Mouse (Mus musculus): ENCODE measurements around the gene Fbxo34. TPM values are rescaled to one million over a fixed set of nuclear protein-coding genes. Genes with fewer than 3 reads are reported as not detected.
A peak's percentile ranks its signal among the peaks of the same experiment; 100 is the strongest.
"Not testable (repeated sequence)": the region's sequence is repeated elsewhere in the genome, so short reads cannot be mapped to it uniquely, and the experiment has no call there.

The Fbxo34 gene
- polyA plus RNA-seq (2012; fragmentation: generic; extraction: Trizol): 11.9 TPM
- long read RNA-seq, experiment 1, transcript Fbxo34-205 (3 exons, 2,993 nt): major isoform, 6 of 20 reads
- long read RNA-seq, experiment 1, partial matches to known transcripts: 0 of 20 reads
- long read RNA-seq, experiment 1, other reads (novel, unspliced or antisense): 7 of 20 reads
- long read RNA-seq, experiment 2, transcript Fbxo34-205 (3 exons, 2,993 nt): major isoform, 43 of 104 reads
- long read RNA-seq, experiment 2, transcript Fbxo34-201 (2 exons, 2,937 nt): minor isoform, 13 of 104 reads
- long read RNA-seq, experiment 2, transcript Fbxo34-203 (4 exons, 3,132 nt): minor isoform, 7 of 104 reads
- long read RNA-seq, experiment 2, partial matches to known transcripts: 0 of 104 reads
- long read RNA-seq, experiment 2, other reads (novel, unspliced or antisense): 36 of 104 reads

- H3K4me3 ChIP-seq (ENCODE audit: insufficient read depth, poor library complexity, severe bottlenecking); H3K79me3 ChIP-seq (ENCODE audit: low read depth); H3K79me2 ChIP-seq (ENCODE audit: control insufficient read depth, insufficient read depth); H3K27me3 ChIP-seq (ENCODE audit: control insufficient read depth, insufficient read depth, insufficient read length); H3ac ChIP-seq (ENCODE audit: control insufficient read depth, insufficient read length, low read depth); H3K36me3 ChIP-seq (ENCODE audit: control insufficient read depth, insufficient read depth): not testable (repeated sequence)
These were observed at the start of gene Fbxo34 for GRCm38 (mm10) chr14:47450121-47450520. Gene Fbxo34 (plus strand): TSS chr14:47450421.

- no peaks in the 10 kb centered on the region for H3K27me3 ChIP-seq (ENCODE audit: control insufficient read depth, insufficient read depth, insufficient read length)
- peaks cover 76% of the 10 kb centered on the region for H3K36me3 ChIP-seq (ENCODE audit: control insufficient read depth, insufficient read depth)
These were observed 47.5 kb upstream of the Fbxo34 start for GRCm38 (mm10) chr14:47402735-47403134.

GRCm38 (mm10) chr14:47406000-47406399 is 44.2 kb upstream of the Fbxo34 start:
- Histone ChIP-seq H3K79me2 (ENCODE audit: control insufficient read depth, insufficient read depth) (no peaks in the 10 kb centered on the region), H3K36me3 (ENCODE audit: control insufficient read depth, insufficient read depth) (peaks cover 78% of the 10 kb centered on the region)
- TF ChIP-seq CTCF (IDR thresholded peaks at IDR 0.05; ENCODE audit: control insufficient read depth, insufficient read depth, insufficient read length) (no peak), MYOG (IDR thresholded peaks at IDR 0.05; ENCODE audit: control insufficient read depth, extremely low read depth, insufficient read length) (no peak)

More at GRCm38 (mm10) chr14:47402735-47403134, 47.5 kb upstream of the Fbxo34 start:
- H3K79me2 ChIP-seq (ENCODE audit: control insufficient read depth, insufficient read depth): no peaks in the 10 kb centered on the region
- TF ChIP-seq CTCF (IDR thresholded peaks at IDR 0.05; ENCODE audit: control insufficient read depth, insufficient read depth, insufficient read length): no peak
- TF ChIP-seq CEBPB (IDR thresholded peaks at IDR 0.05; ENCODE audit: low read depth): no peak
- no peak for TF ChIP-seq USF1 (IDR thresholded peaks at IDR 0.05; ENCODE audit: low read depth)
- no peak for TF ChIP-seq FOSL1 (IDR thresholded peaks at IDR 0.05; ENCODE audit: insufficient read depth, low read length, poor library complexity, severe bottlenecking)
- no peak for TF ChIP-seq MYOD1 (IDR thresholded peaks at IDR 0.05; ENCODE audit: control insufficient read depth, insufficient read length, low read depth)
- TF ChIP-seq MAX (IDR thresholded peaks at IDR 0.05): no peak
- TF ChIP-seq MYOG (IDR thresholded peaks at IDR 0.05; ENCODE audit: control insufficient read depth, extremely low read depth, insufficient read length): no peak
- H3ac ChIP-seq (ENCODE audit: control insufficient read depth, insufficient read length, low read depth): no peak overlapping the region
- H3K79me3 ChIP-seq (ENCODE audit: low read depth): no peaks in the 10 kb centered on the region
- no peak overlapping the region for H3K4me3 ChIP-seq (ENCODE audit: insufficient read depth, poor library complexity, severe bottlenecking)

GRCm38 (mm10) chr14:47417346-47417745 is 32.9 kb upstream of the Fbxo34 start:
- peaks cover 33% of the 10 kb centered on the region for H3K79me2 ChIP-seq (ENCODE audit: control insufficient read depth, insufficient read depth)
- TF ChIP-seq FOSL1 (IDR thresholded peaks at IDR 0.05; ENCODE audit: insufficient read depth, low read length, poor library complexity, severe bottlenecking) (no peak), USF1 (IDR thresholded peaks at IDR 0.05; ENCODE audit: low read depth) (no peak), MYOG (IDR thresholded peaks at IDR 0.05; ENCODE audit: control insufficient read depth, extremely low read depth, insufficient read length) (no peak), CTCF (IDR thresholded peaks at IDR 0.05; ENCODE audit: control insufficient read depth, insufficient read depth, insufficient read length) (no peak), MAX (IDR thresholded peaks at IDR 0.05) (no peak), MYOD1 (IDR thresholded peaks at IDR 0.05; ENCODE audit: control insufficient read depth, insufficient read length, low read depth) (no peak), CEBPB (IDR thresholded peaks at IDR 0.05; ENCODE audit: low read depth) (no peak)
- H3K4me3 ChIP-seq (ENCODE audit: insufficient read depth, poor library complexity, severe bottlenecking): peak overlapping the region; percentile 61
- peaks cover 43% of the 10 kb centered on the region for H3K36me3 ChIP-seq (ENCODE audit: control insufficient read depth, insufficient read depth)
- peak overlapping the region; percentile 35 for H3ac ChIP-seq (ENCODE audit: control insufficient read depth, insufficient read length, low read depth)
- no peaks in the 10 kb centered on the region for H3K27me3 ChIP-seq (ENCODE audit: control insufficient read depth, insufficient read depth, insufficient read length)
- H3K79me3 ChIP-seq (ENCODE audit: low read depth): peaks cover 17% of the 10 kb centered on the region

More at GRCm38 (mm10) chr14:47406000-47406399, 44.2 kb upstream of the Fbxo34 start:
- Histone ChIP-seq H3K79me3 (ENCODE audit: low read depth) (no peaks in the 10 kb centered on the region), H3K4me3 (ENCODE audit: insufficient read depth, poor library complexity, severe bottlenecking) (no peak overlapping the region), H3K27me3 (ENCODE audit: control insufficient read depth, insufficient read depth, insufficient read length) (no peaks in the 10 kb centered on the region), H3ac (ENCODE audit: control insufficient read depth, insufficient read length, low read depth) (no peak overlapping the region)

DNA sequence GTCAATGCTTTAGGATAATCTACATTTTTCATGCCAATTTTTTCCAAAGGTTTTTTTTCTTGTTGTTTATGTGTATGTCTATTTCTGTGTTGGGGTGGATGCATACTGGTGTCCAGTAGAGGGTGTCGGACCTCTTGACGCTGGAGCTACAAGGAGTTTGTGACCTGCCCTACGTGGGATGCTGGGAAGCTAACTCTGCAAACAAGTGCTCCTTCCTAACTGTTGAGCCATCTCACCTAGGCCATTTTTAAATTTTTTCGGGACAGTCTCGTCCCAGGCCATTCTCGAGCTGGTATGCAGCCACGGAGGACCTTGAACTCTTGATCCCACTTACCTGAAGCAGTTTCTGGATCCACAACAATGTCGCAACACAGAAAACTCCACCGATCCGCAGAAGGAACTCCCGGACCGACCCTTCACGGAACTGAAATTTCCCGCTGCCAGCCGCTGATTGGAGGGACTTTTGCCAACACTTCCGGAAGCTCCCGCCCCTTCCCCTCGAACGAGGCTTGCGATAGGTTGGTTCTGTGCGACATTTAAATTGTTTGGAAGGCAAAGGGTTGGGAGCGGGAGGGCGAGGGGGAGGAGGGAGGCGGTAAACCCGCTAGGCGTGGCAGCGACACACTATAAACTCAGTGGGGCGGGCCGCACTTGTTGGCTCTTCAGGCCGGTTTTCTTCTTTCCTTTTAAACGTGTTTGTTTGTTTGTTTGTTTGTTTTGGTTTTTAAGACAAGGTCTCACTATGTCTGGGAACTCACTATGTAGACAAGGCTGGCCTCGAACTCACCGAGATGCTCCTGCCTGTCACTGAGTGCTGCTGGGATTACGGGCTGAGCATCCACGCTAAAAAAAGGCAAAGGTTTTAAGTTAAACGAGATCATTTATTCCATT is 32.2 kb upstream of the Fbxo34 start, which contains the start of gene Dlgap5:
Gene Dlgap5, minus strand, starts transcription at position 633 of the 891 bp plus-strand sequence.
- peak within 1 kb of the TSS; percentile 61 for H3K4me3 ChIP-seq (ENCODE audit: insufficient read depth, poor library complexity, severe bottlenecking)
- H3K36me3 ChIP-seq (ENCODE audit: control insufficient read depth, insufficient read depth): peaks cover 37% of the 10 kb centered on the region
- H3K79me3 ChIP-seq (ENCODE audit: low read depth): peaks cover 17% of the 10 kb centered on the region
- H3ac ChIP-seq (ENCODE audit: control insufficient read depth, insufficient read length, low read depth): peak within 1 kb of the TSS; percentile 81
- no peaks in the 10 kb centered on the region for H3K27me3 ChIP-seq (ENCODE audit: control insufficient read depth, insufficient read depth, insufficient read length)
- TF ChIP-seq MYOG (IDR thresholded peaks at IDR 0.05; ENCODE audit: control insufficient read depth, extremely low read depth, insufficient read length) (no peak), CTCF (IDR thresholded peaks at IDR 0.05; ENCODE audit: control insufficient read depth, insufficient read depth, insufficient read length) (no peak), CEBPB (IDR thresholded peaks at IDR 0.05; ENCODE audit: low read depth) (peak; percentile 63), MAX (IDR thresholded peaks at IDR 0.05) (no peak), MYOD1 (IDR thresholded peaks at IDR 0.05; ENCODE audit: control insufficient read depth, insufficient read length, low read depth) (no peak)
- peaks cover 33% of the 10 kb centered on the region for H3K79me2 ChIP-seq (ENCODE audit: control insufficient read depth, insufficient read depth)

Data from C2C12 (cell line).